Mouse (Mus musculus): ENCODE results near the gene Exoc2.
A peak's percentile ranks its signal among the peaks of the same experiment; 100 is the strongest.

The Exoc2 gene

DNA sequence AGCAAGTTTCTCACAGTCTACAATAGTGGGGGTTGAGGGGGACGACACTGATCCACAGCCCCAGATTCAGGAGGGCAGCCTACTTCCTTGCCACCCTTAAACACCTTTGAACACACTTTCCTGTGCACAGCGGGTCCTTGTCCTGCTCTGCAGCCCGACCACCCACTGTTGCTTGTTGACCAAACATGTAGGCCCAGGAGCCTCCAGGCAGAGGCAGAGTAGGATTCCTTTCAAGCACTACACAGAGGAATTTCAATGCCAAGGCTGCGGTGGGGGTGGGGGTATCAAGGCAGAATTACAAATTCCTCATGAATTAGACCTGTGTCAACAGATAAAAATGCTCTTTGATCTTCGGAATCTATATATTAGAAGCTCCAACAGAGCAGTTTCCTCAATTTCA is 82.7 kb downstream of the Exoc2 start:
- DNase-seq, result no peak

DNA sequence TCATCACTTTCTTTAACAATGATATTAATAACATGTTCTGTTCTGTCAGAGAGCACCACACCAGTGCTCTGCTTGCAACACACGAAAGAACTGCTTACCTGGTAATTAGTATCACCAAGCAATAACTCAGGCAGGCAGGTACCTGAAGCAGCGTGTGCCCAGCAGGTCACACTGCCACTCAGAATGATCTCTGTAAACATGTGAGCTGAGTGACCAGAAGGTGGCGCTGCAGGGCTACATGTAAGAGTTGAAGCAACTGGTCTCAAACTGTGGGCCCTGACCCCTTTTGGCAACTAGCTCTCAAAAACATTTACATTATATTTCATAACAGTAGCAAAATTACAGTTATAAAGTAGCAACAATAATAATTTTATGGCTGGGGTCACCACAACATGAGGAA is 85.4 kb downstream of the Exoc2 start:
- peak; percentile 48 for DNase-seq

DNA sequence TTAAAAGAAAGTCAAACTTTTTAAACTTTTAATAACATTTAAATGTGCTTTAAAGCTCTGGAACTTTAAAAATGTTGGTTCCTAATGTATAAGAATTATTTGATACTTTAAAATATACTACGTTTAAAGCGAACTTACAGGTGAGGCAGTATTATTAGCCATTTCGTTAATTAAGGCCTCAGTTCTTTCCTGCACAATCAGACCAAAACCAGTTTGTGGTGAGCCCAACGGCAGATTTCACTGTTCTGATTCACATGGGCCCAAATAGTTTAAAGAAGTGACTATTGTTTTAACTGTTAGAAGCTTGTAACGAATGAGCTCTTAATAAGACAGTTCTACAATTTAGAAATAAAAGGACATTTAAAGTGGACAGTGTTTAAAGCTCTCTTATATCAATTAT is 93.6 kb downstream of the Exoc2 start:
- no peak for DNase-seq

DNA sequence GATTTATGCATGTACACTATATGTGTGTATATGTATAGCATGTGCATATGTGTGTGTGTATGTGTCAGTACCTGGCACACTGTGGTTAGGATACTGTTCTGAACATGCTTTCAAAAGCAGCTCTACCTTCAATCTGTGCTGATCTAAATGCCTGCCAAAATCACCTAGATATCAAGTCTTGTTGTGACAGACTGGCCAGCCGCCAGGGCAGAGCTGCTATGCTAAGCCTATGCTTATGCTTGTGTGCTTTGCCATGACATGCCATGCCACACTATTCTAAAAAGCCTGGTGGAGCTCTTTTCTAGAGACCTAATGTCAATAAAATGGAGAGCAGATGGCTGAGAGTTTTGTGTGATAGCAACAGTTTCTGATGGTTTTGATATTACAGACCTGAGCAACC is 94.0 kb downstream of the Exoc2 start:
- DNase-seq, result peak; percentile 9

- DNase-seq, result no peak
These were observed 98.1 kb downstream of the Exoc2 start for GRCm38 (mm10) chr13:30875825-30876224.

DNA sequence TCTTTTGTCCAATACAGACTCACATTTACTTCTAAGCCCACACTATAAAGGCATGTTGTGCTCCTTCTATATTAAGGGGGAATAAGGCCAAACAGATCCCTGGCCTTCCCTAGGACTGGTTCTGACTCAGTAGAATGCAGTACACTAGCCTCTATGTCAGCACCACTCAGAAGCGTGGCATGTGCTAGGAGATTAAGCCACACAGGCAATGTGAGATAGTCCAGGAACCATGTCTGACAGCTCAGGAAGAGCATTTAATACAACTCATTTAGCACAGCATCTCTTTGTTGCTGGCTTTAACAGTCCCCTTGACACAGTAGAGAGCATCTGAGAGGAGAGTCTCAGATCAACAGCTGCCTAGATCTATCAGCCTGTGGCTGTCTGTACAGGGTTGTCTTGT is 100.4 kb downstream of the Exoc2 start:
- no peak for DNase-seq

- DNase-seq, result no peak
These were observed 108.4 kb downstream of the Exoc2 start for GRCm38 (mm10) chr13:30865486-30865885.

DNA sequence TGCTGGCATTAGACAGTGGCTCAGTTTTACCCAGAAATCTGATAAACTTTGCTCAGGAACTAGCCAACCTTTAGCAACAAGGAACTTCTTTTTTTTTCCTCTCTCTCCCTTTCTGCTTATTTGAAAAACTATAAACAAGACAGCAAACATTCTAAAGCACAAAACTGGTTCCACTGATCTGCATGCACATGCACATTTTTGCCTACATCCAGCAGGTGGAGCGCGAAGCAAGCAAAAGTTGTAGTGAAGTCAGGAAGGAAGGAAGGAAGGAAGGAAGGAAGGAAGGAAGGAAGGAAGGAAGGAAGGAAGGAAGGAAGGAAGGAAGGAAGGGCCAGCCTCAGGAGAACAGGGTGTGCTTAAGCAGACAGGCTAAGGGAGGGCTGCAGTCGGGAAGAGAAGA is 109.9 kb downstream of the Exoc2 start:
- DNase-seq, result no peak

- DNase-seq, result no peak
These were observed 115.5 kb downstream of the Exoc2 start for GRCm38 (mm10) chr13:30858421-30858820.

DNA sequence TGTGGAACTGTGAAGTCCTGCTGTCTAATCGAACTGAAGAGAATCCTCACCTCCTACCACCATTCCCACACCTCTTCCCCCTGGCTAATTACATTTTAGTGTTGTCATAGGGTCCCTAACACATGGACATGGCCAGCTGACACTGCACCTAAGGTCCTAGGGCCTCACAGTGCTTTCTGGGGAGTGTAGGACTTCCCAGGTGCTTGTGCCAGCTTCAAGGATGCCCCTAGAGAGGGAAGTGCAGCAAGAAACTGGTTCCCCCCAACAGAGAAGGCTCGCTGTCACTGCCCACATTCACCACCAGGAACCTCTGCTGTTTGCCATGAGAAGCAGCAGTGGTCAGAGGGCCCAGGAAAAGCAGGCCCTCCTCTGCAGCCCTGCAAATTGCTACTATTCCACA is 123.2 kb downstream of the Exoc2 start:
- DNase-seq, result no peak

DNA sequence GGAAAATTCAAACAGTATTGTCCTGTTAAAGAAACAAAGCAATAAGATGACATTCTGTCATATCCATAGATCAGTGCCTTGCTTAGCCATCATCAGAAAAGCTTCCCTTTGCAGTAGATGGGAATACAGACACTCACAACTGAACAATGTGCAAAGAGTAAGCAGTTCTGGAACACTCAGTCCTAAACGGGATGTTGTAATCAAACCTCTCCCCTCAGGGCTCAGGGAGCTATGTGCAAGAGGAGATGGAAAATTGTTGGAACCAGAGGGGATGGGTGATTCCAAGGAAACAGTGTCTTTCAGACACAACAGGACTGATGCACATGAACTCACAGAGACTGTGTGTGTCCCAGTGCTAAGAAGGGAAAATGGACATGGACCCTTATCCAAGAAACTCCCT is 125.9 kb downstream of the Exoc2 start:
- no peak for DNase-seq

DNA sequence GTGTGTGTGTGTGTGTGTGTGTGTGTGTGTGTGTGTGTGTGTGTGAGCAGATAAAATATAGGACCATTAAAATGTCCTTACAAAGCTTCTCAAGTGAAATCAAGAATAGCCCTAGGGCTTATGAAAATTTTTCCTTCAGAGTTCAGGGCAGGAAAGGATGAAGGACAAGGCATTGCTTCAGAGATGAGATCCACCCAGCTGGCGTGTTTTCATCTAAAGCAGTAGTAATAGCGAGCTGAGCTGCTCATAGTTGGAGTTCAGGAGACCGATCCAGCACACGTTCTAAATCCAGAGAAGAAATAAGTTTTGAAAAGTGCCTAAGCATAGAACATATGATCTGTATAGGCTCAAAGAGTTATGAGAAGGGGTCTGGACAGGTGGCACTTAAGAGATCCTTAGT is 127.4 kb downstream of the Exoc2 start:
- DNase-seq, result no peak

DNA sequence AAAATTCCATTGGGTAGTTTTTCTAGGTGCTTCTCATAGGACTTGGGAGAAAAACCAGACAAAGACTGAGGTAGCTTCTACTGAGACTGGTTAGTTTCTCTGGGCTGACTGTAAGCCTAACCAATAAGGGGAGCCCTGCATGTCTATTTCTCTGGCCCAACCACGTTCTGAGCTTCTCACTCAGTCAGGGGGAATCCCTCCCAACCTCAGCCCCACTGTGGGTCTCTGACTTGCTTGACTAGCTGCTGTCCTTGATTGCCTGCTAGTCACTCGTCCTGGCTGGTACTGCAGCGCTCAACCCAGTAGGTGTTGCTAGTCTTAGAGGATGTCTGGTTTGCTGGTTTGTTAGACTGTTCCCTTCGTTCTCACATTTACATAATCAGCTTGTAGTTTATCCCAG is 130.8 kb downstream of the Exoc2 start:
- DNase-seq, result no peak

- DNase-seq, result no peak
These were observed 132.1 kb downstream of the Exoc2 start for GRCm38 (mm10) chr13:30841843-30842242.

DNA sequence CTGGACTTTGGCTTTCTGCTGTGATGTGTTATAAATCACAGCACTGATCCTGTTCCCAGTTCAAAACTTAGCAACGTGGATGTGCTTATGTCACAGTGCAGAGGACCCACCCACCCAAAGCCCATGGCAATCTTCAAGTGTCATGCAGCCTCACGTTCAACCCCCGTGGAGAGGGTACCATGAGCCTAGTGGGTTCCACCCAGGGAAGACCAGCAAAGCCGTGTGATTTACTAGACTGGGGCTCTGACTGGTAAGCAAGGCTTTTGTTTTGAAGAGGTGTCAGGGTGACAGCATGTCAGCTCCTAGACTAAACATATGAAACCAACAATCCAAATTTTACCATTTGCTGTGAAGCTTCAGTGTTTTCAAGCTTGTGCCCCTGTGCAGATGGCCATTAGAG is 132.6 kb downstream of the Exoc2 start:
- no peak for DNase-seq

- no peak for DNase-seq
These were observed 133.2 kb downstream of the Exoc2 start for GRCm38 (mm10) chr13:30840700-30841099.

- no peak for DNase-seq
These were observed 137.6 kb downstream of the Exoc2 start for GRCm38 (mm10) chr13:30836342-30836741.

GRCm38 (mm10) chr13:30834859-30835258 is 139.0 kb downstream of the Exoc2 start:
- no peak for DNase-seq

GRCm38 (mm10) chr13:30834349-30834748 is 139.5 kb downstream of the Exoc2 start:
- DNase-seq, result no peak

GRCm38 (mm10) chr13:30833476-30834149 is 140.3 kb downstream of the Exoc2 start:
- DNase-seq, result no peak

GRCm38 (mm10) chr13:30831369-30831768 is 142.5 kb downstream of the Exoc2 start:
- no peak for DNase-seq

DNA sequence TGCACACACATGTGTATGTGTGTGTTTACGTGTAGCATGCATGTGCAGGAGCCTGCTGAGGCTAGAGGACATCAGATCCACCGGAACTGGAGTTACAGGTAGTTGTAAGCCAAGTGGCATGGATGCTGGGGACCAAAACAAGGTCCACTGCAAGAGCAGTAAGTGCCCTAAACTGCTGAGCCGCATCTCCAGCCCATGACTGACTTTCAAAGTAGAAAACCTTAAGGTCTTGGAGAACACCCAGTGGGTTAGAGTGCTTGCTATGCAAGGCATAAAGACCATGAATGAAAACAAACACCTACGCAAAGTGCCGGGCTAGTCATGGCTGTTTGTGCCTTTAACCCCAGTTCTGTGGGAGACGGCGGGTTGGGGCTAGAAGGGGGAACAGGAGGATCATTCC is 147.4 kb downstream of the Exoc2 start:
- DNase-seq, result no peak

GRCm38 (mm10) chr13:30824903-30825302 is 149.0 kb downstream of the Exoc2 start:
- no peak for DNase-seq

GRCm38 (mm10) chr13:30820555-30820954 is 153.3 kb downstream of the Exoc2 start:
- no peak for DNase-seq

DNA sequence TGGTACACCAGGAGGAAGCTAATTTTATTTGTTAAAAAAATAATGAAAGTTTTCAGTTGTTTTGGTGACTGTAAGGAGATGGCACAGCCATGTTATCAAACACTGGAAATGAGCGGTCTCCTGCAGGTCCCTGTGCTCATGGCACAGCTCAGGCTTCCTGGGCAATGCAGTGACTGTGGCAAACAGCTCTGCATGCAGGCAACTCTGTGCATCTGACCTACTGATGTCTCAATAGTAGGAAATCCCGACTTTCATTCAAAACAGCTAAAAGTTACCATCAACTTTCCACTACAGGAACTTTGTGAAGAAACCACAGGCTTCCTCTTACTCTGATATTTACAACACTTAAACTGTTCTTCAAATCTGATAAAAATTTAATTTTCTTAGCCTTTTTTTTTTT is 154.0 kb downstream of the Exoc2 start:
- DNase-seq, result no peak

GRCm38 (mm10) chr13:30817436-30817835 is 156.5 kb downstream of the Exoc2 start:
- no peak for DNase-seq
